Comparison of ENCODE assay signal across 38 mouse cellular contexts in genomic region chr1:153844042-153844441, GRCm38 (mm10). TPM values are rescaled to one million over a fixed set of nuclear protein-coding genes. Genes with fewer than 3 reads are reported as not detected.
"Had no signal": no experiment of that assay in that cellular context is flagged by ENCODE, and none has a peak within 500 bp of the region (broad histone marks: within the 10 kb centered on the region; RNA-seq: fewer than 3 reads in every experiment).

TSS of gene Rgsl1 (minus strand) at chr1:153844142.

- H3K27me3 ChIP-seq: heart, embryonic 13.5 days; heart, embryonic 15.5 days; hindbrain, embryonic 12.5 days; hindbrain, embryonic 13.5 days; hindbrain, embryonic 15.5 days; intestine, embryonic 15.5 days; kidney, embryonic 15.5 days had no signal

- H3K36me3 ChIP-seq: heart, embryonic 10.5 days; heart, embryonic 12.5 days; heart, embryonic 13.5 days; heart, embryonic 15.5 days; hindbrain, embryonic 10.5 days; hindbrain, embryonic 12.5 days; hindbrain, embryonic 13.5 days; hindbrain, embryonic 15.5 days; intestine, embryonic 15.5 days; kidney, embryonic 15.5 days had no signal

- DNase-seq: heart, postnatal 10 days; heart, postnatal 14 days; heart, postnatal 36 days; heart, postnatal 4 days; kidney, adult 11 months; kidney, adult 18-20 months; kidney, adult 2 months; kidney, adult 8-10 months; kidney, adult 9 months; kidney, postnatal 10 days; kidney, postnatal 14 days; kidney, postnatal 25 days; kidney, postnatal 36 days; kidney, postnatal 4 days; layer of hippocampus, adult 9-11 months; layer of hippocampus, postnatal 36 days had no signal

- H3K4me3 ChIP-seq: heart, embryonic 10.5 days; heart, embryonic 12.5 days; heart, embryonic 13.5 days; heart, embryonic 15.5 days; hindbrain, embryonic 10.5 days; hindbrain, embryonic 12.5 days; hindbrain, embryonic 13.5 days; hindbrain, embryonic 15.5 days; intestine, embryonic 15.5 days; kidney, embryonic 15.5 days; layer of hippocampus, adult 2 months had no signal

- H3K4me1 ChIP-seq: heart, embryonic 10.5 days; heart, embryonic 12.5 days; heart, embryonic 15.5 days; hindbrain, embryonic 10.5 days; hindbrain, embryonic 12.5 days; hindbrain, embryonic 13.5 days; hindbrain, embryonic 15.5 days; intestine, embryonic 15.5 days; kidney, embryonic 15.5 days had no signal

- H3K27ac ChIP-seq: heart, embryonic 10.5 days; heart, embryonic 13.5 days; heart, embryonic 15.5 days; hindbrain, embryonic 10.5 days; hindbrain, embryonic 12.5 days; hindbrain, embryonic 13.5 days; hindbrain, embryonic 14.5 days; hindbrain, embryonic 15.5 days; hindbrain, postnatal 0 days; intestine, embryonic 15.5 days; kidney, embryonic 15.5 days; kidney, postnatal 0 days; layer of hippocampus, adult 2 months had no signal

RNA-seq across cellular contexts. Expression of gene Rgsl1, which starts in this region (rescaled TPM):
- polyA plus RNA-seq: heart, embryonic 10.5 days; heart, embryonic 11.5 days; heart, embryonic 12.5 days; heart, embryonic 13.5 days; heart, embryonic 14.5 days; heart, embryonic 15.5 days; heart, embryonic 16.5 days; heart, postnatal 0 days; hindbrain, embryonic 10.5 days; hindbrain, embryonic 11.5 days; intestine, embryonic 15.5 days; intestine, embryonic 16.5 days; kidney, adult 2 months; kidney, embryonic 14.5 days; kidney, embryonic 15.5 days; kidney, embryonic 16.5 days; kidney, postnatal 0 days had no signal
